Mouse (Mus musculus): ENCODE measurements around the gene Trim28. TPM values are rescaled to one million over a fixed set of nuclear protein-coding genes. Genes with fewer than 3 reads are reported as not detected.
A peak's percentile ranks its signal among the peaks of the same experiment; 100 is the strongest.

Gene Trim28
- total and polyA plus RNA-seq, 2 experiments from 2014 or later: 211 to 485 TPM

DNA sequence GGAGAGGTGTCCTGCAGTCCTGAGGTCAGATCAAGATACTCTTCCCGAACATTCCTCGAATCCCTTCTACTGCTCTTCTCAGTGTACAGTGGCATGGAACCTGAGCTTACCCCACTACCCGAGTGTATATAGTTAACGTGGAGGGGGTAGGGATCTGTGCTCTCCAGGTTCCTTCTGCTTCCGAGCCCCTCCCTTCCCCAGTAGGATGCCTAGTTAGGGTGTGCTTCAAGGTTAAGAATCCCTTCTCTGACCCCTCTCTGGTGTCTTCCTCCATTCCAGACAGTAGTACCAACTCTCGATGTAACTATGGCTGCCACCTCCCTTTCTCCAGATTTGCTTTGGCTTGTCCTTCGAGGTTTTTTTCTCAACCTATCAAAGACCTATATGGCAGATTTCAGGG lies 18.6 kb upstream of the Trim28 start:
- Histone ChIP-seq H3K27me3 (ENCODE audit: insufficient read depth, low read length) (no peaks in the 10 kb centered on the region), H3K9ac (no peak overlapping the region), H3K4me1 (ENCODE audit: insufficient read depth) (peaks cover 13% of the 10 kb centered on the region; the same call in 1 of the 2 replicates), H3K9me3 (ENCODE audit: low read length) (no peaks in the 10 kb centered on the region), H3K4me3 (ENCODE audit: low read depth, low read length) (no peak overlapping the region), H3K4me2 (ENCODE audit: low read depth) (no peak overlapping the region), H3K27ac (ENCODE audit: low read depth, low read length) (no peak overlapping the region), H3K36me3 (ENCODE audit: insufficient read depth) (0 out of 2 replicates have a peak, but pooled peaks cover 3% of the 10 kb centered on the region)
- ATAC-seq (no peak), DNase-seq (no peak)
- no peak for TF ChIP-seq CTCF (IDR thresholded peaks at IDR 0.05; ENCODE audit: low read depth)
- WGBS: 89% methylated on average over 7 of the region's 7 CpGs

DNA sequence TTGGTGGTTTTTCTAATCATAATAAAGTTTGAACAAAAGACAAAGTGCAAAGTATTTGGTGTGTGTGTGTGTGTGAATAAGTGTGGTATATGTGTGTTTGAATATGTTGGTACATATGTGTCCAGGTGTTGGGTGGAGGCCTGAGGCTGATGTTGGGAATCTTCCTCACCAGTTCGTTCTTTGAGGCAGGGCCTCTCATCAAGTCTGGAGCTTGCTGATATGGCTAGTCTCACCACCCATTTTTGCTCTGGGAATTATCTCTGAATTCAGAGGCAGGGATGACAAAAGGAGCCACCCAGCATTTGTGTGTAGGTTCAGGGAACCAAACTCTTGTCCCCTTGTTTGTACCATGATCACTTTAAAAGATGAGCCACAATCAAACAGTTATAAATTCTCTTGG lies 13.2 kb upstream of the Trim28 start:
- ATAC-seq (no peak), DNase-seq (no peak)
- Histone ChIP-seq H3K9ac (no peak overlapping the region), H3K27ac (ENCODE audit: low read depth, low read length) (no peak overlapping the region), H3K4me2 (ENCODE audit: low read depth) (no peak overlapping the region), H3K4me1 (ENCODE audit: insufficient read depth) (no peaks in the 10 kb centered on the region), H3K27me3 (ENCODE audit: insufficient read depth, low read length) (no peaks in the 10 kb centered on the region), H3K9me3 (ENCODE audit: low read length) (no peaks in the 10 kb centered on the region), H3K36me3 (ENCODE audit: insufficient read depth) (0 out of 2 replicates have a peak, but pooled peaks cover 3% of the 10 kb centered on the region), H3K4me3 (ENCODE audit: low read depth, low read length) (no peak overlapping the region)
- WGBS: 90% methylated on average over 1 of the region's 1 CpGs
- no peak for TF ChIP-seq CTCF (IDR thresholded peaks at IDR 0.05; ENCODE audit: low read depth)

DNA sequence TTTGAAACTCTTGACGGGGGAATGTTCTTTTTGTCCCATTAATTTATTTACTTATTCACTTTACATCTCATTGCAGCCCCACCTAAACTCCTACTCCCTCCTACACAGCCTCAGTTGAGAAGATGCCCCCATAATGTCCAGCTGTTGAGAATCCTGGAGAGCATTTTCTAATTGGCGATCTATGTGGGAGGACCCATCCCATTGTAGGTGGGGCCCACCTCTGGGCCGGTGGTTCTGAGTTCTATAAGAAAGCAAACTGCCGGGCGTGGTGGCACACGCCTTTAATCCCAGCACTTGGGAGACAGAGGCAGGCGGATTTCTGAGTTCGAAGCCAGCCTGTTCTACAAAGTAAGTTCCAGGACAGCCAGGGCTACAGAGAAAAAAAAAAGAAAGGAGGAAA lies 12.0 kb upstream of the Trim28 start:
- no peaks in the 10 kb centered on the region for H3K9me3 ChIP-seq (ENCODE audit: low read length)
- 85% methylated on average over 8 of the region's 8 CpGs for WGBS

DNA sequence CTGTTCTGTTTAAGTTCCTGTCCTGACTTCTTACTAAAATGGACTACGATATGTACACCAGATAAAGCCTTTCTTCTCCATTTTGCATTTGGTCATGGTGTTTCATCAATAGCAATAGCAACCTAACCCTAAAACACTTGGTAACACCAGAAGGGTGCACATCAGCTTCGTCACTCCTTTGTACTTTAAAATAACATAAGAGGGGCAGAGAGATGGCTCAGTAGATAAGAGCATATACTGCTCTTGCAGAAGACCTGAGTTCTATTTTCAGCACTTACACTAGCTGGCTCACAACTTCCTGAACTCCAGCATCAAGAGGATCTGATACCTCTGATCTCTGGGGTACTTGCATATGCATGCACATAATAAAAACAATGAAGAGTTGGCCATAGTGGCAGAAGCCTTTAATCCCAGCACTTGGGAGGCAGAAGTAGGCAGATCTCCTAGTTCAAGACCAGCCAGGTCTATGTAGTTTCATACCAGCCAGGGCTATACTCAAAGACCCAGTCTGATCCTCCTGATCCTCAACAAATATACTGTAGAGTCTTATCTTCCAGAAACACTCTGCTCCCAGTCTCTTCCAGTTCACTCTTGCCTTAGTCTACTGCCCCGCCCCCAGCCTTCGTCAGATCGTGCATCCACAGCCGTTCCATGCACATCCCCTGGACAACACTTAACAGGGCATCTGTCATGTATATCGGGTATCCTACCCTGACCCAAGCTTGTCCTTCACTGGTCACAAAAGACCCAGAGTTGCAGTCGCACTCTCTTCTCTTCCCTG lies 11.3 kb upstream of the Trim28 start:
- no peak overlapping the region for H3K27ac ChIP-seq (ENCODE audit: low read depth, low read length)
- H3K9ac ChIP-seq: no peak overlapping the region
- ATAC-seq (no peak), DNase-seq (no peak)
- no peak for TF ChIP-seq CTCF (IDR thresholded peaks at IDR 0.05; ENCODE audit: low read depth)
- 87% methylated on average over 8 of the region's 8 CpGs for WGBS
- no peaks in the 10 kb centered on the region for H3K36me3 ChIP-seq (ENCODE audit: insufficient read depth)
- no peak overlapping the region for H3K4me2 ChIP-seq (ENCODE audit: low read depth)
- no peaks in the 10 kb centered on the region for H3K4me1 ChIP-seq (ENCODE audit: insufficient read depth)
- no peaks in the 10 kb centered on the region for H3K9me3 ChIP-seq (ENCODE audit: low read length)
- H3K4me3 ChIP-seq (ENCODE audit: low read depth, low read length): no peak overlapping the region
- H3K27me3 ChIP-seq (ENCODE audit: insufficient read depth, low read length): no peaks in the 10 kb centered on the region

More for the DNA sequence above, 12.0 kb upstream of the Trim28 start:
- H3K27ac ChIP-seq (ENCODE audit: low read depth, low read length): no peak overlapping the region
- H3K27me3 ChIP-seq (ENCODE audit: insufficient read depth, low read length): no peaks in the 10 kb centered on the region
- no peak overlapping the region for H3K9ac ChIP-seq
- no peaks in the 10 kb centered on the region for H3K4me1 ChIP-seq (ENCODE audit: insufficient read depth)
- no peak for DNase-seq
- no peak overlapping the region for H3K4me3 ChIP-seq (ENCODE audit: low read depth, low read length)
- 0 out of 2 replicates have a peak, but pooled peaks cover 3% of the 10 kb centered on the region for H3K36me3 ChIP-seq (ENCODE audit: insufficient read depth)
- no peak for ATAC-seq
- H3K4me2 ChIP-seq (ENCODE audit: low read depth): no peak overlapping the region
- TF ChIP-seq CTCF (IDR thresholded peaks at IDR 0.05; ENCODE audit: low read depth): no peak

DNA sequence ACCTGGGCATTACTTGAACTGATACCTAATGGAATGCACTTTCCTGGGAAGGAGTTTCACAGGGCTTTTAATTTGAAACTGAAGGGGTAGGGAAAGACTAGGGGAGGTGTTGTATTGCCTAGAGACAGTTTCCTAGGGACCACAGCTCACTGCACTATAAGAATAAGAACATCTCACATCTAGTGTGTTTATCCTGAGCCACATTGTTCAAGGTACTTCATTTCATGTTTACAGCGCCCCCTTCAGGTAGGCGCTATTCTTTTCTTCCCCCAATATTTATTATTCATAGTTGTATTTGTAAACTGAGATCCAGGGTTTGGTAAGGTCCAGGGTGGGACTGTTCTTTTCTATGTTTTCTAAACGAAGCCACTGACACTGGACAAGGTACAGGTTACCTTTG lies 6.7 kb upstream of the Trim28 start:
- H3K9me3 ChIP-seq (ENCODE audit: low read length): no peaks in the 10 kb centered on the region
- ATAC-seq: no peak
- H3K4me2 ChIP-seq (ENCODE audit: low read depth): no peak overlapping the region
- H3K36me3 ChIP-seq (ENCODE audit: insufficient read depth): no peaks in the 10 kb centered on the region
- WGBS: 7% methylated on average over 3 of the region's 3 CpGs
- H3K4me1 ChIP-seq (ENCODE audit: insufficient read depth): no peaks in the 10 kb centered on the region
- no peak for DNase-seq
- H3K4me3 ChIP-seq (ENCODE audit: low read depth, low read length): no peak overlapping the region
- no peak overlapping the region for H3K27ac ChIP-seq (ENCODE audit: low read depth, low read length)
- TF ChIP-seq CTCF (IDR thresholded peaks at IDR 0.05; ENCODE audit: low read depth): peak; percentile 40
- no peak overlapping the region for H3K9ac ChIP-seq
- no peaks in the 10 kb centered on the region for H3K27me3 ChIP-seq (ENCODE audit: insufficient read depth, low read length)

DNA sequence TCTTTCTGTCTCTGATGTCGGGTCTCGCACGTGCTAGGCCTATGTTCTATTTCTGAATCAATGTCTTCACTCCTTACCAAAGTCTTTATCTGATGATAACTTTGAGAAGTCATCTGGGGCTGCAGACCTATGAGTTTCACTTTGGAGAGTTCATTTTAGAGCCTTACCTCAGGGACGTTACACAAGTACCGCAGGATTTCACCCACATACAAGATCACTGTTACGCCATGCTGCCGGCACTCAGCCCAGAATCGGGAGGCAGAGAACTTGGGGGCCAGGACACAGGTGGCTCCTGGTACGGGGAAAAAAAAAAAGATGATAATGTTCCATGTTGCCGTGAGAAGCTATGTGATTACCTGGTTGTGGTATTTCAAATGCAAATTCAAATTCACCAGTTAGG lies 5.8 kb upstream of the Trim28 start:
- Histone ChIP-seq H3K36me3 (ENCODE audit: insufficient read depth) (no peaks in the 10 kb centered on the region), H3K4me3 (ENCODE audit: low read depth, low read length) (no peak overlapping the region), H3K27ac (ENCODE audit: low read depth, low read length) (no peak overlapping the region), H3K4me2 (ENCODE audit: low read depth) (no peak overlapping the region), H3K9ac (no peak overlapping the region), H3K27me3 (ENCODE audit: insufficient read depth, low read length) (no peaks in the 10 kb centered on the region), H3K9me3 (ENCODE audit: low read length) (no peaks in the 10 kb centered on the region), H3K4me1 (ENCODE audit: insufficient read depth) (no peaks in the 10 kb centered on the region)
- ATAC-seq: no peak
- TF ChIP-seq CTCF (IDR thresholded peaks at IDR 0.05; ENCODE audit: low read depth): no peak
- 88% methylated on average over 10 of the region's 10 CpGs for WGBS
- no peak for DNase-seq

DNA sequence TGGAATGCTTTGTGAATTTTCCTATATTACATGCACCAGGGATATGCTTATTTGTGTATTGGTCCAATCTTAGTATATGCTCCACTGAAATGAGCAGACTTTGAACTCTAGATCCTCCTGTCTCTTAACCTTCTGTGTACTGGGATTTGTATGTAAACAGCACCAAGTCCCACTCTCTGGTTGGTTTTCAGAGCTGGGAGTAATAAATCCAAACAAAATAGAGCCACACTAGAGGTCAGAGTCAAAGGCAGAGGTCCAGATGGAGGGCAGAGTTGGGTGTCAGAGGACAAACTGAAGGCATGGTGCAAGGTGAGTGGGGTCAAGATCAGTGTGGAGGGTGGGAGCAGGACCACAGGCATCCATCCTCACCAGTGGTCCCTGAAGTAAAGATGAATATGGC lies 3.1 kb upstream of the Trim28 start:
- Histone ChIP-seq H3K27ac (ENCODE audit: low read depth, low read length) (no peak overlapping the region), H3K9me3 (ENCODE audit: low read length) (no peaks in the 10 kb centered on the region), H3K4me3 (ENCODE audit: low read depth, low read length) (no peak overlapping the region), H3K4me1 (ENCODE audit: insufficient read depth) (no peaks in the 10 kb centered on the region), H3K27me3 (ENCODE audit: insufficient read depth, low read length) (no peaks in the 10 kb centered on the region), H3K9ac (no peak overlapping the region), H3K4me2 (ENCODE audit: low read depth) (no peak overlapping the region), H3K36me3 (ENCODE audit: insufficient read depth) (no peaks in the 10 kb centered on the region)
- ATAC-seq: no peak
- no peak for DNase-seq
- no peak for TF ChIP-seq CTCF (IDR thresholded peaks at IDR 0.05; ENCODE audit: low read depth)
